ENCODE assay signal across 7 mouse cellular contexts in genomic region chr4:45418229-45418950, GRCm38 (mm10). TPM values are rescaled to one million over a fixed set of nuclear protein-coding genes. Genes with fewer than 3 reads are reported as not detected.
DNase-seq lines count a peak whose midpoint lies in the region; ATAC-seq and TF ChIP-seq lines count a peak whose summit lies in the region.

No protein-coding gene starts in this region.

- no peak overlapping the region for H3K9ac ChIP-seq in forebrain, postnatal 0 days
- H3K9ac ChIP-seq in lung, postnatal 0 days (replicated peaks; ENCODE audit: low read depth), result no peak overlapping the region

- peak; percentile 74 for ATAC-seq in forebrain, postnatal 0 days
- ATAC-seq in hematopoietic stem cell, adult 5-6 weeks (replicated peaks in 1 of 2; ENCODE audit: insufficient read depth in 1 of 2, low FRiP score in 2 of 2, low TSS enrichment in 1 of 2, low read depth in 1 of 2, poor library complexity in 2 of 2, severe bottlenecking in 2 of 2), result peak; percentile 69 to 78; a peak in 3 of 4 replicates
- ATAC-seq in lung, postnatal 0 days, result peak; percentile 18; the same call in 1 of the 2 replicates

- TF ChIP-seq EP300 in lung, postnatal 0 days (IDR thresholded peaks at IDR 0.05), result no peak

- no peaks in the 10 kb centered on the region for H3K36me3 ChIP-seq in forebrain, postnatal 0 days (ENCODE audit: insufficient read depth)
- no peaks in the 10 kb centered on the region for H3K36me3 ChIP-seq in lung, postnatal 0 days (ENCODE audit: insufficient read depth, low read length)

- no peaks in the 10 kb centered on the region for H3K27me3 ChIP-seq in forebrain, postnatal 0 days (ENCODE audit: insufficient read depth, low read length)
- H3K27me3 ChIP-seq in lung, postnatal 0 days (replicated peaks; ENCODE audit: insufficient read depth, low read length), result no peaks in the 10 kb centered on the region

- H3K9me3 ChIP-seq in forebrain, postnatal 0 days (ENCODE audit: low read length), result no peaks in the 10 kb centered on the region
- H3K9me3 ChIP-seq in lung, postnatal 0 days (ENCODE audit: low read length), result no peaks in the 10 kb centered on the region

- no peaks in the 10 kb centered on the region; the same call in 1 of the 2 replicates for H3K4me1 ChIP-seq in forebrain, postnatal 0 days (ENCODE audit: insufficient read depth)
- H3K4me1 ChIP-seq in lung, postnatal 0 days (ENCODE audit: insufficient read depth, low read depth, low read length), result peaks cover under 1% of the 10 kb centered on the region; the same call in 1 of the 2 replicates

- 16% methylated on average over 10 of the region's 11 CpGs for WGBS in forebrain, postnatal 0 days
- 25% methylated on average over 9 of the region's 11 CpGs for WGBS in lung, postnatal 0 days

- peak overlapping the region; percentile 36 for H3K4me2 ChIP-seq in forebrain, postnatal 0 days (ENCODE audit: low read depth)
- H3K4me2 ChIP-seq in lung, postnatal 0 days (replicated peaks; ENCODE audit: low read depth, low read length), result peak overlapping the region; percentile 23; the same call in 1 of the 2 replicates

- H3K27ac ChIP-seq in forebrain, postnatal 0 days (ENCODE audit: low read depth, low read length), result peak overlapping the region; percentile 5; the same call in 1 of the 2 replicates
- no peak overlapping the region for H3K27ac ChIP-seq in lung, postnatal 0 days (ENCODE audit: low read length)

- peak; percentile 62 for DNase-seq in MN1 (ENCODE audit: low spot score)
- peak; percentile 32 for DNase-seq in c-Kit-positive CD71-positive TER-119-positive erythroid progenitor cells, embryonic 14.5 days (ENCODE audit: low spot score)
- peak; percentile 88 for DNase-seq in forebrain, postnatal 0 days
- peak; percentile 79 to 80 for DNase-seq in layer of hippocampus, postnatal 10 days (ENCODE audit: low spot score in 2 of 2)
- DNase-seq in lung, postnatal 0 days (ENCODE audit: low spot score), result peak; percentile 74
- DNase-seq in retina, embryonic 14.5 days (ENCODE audit: low spot score), result peak; percentile 86

- peak; percentile 87 for TF ChIP-seq CTCF in forebrain, postnatal 0 days (IDR thresholded peaks at IDR 0.05; ENCODE audit: low read depth)
- peak; percentile 84 for TF ChIP-seq CTCF in lung, postnatal 0 days (IDR thresholded peaks at IDR 0.05)

- no peak overlapping the region for H3K4me3 ChIP-seq in forebrain, postnatal 0 days (ENCODE audit: low read depth, low read length)
- no peak overlapping the region for H3K4me3 ChIP-seq in lung, postnatal 0 days (ENCODE audit: low read depth, low read length)

RNA-seq across cellular contexts. Expression of gene Slc25a51, which starts 9.8 kb away (rescaled TPM):
- 94.6 and 128 TPM in 2 replicates for total RNA-seq in forebrain, postnatal 0 days (2014; rRNA removed)
- polyA plus RNA-seq in forebrain, postnatal 0 days (2015; fragmentation: Nextera tagmentation; extraction: Ambion mirVana), result 76.8 and 83.9 TPM in 2 replicates
- total RNA-seq in hematopoietic stem cell, adult 5-6 weeks (2017), result 36.7 and 44.7 TPM in 2 replicates
- total RNA-seq in layer of hippocampus, postnatal 10 days (2021), result 100 to 1,000 TPM; 104 to 118 TPM
- polyA plus RNA-seq in lung, postnatal 0 days (2015; fragmentation: Nextera tagmentation; extraction: Ambion mirVana), result 59.4 and 69.4 TPM in 2 replicates

Comparison
In these comparisons a context has a peak if more than half of its experiments do, and no peak if none do; other contexts are left out.
1. DNase-seq: peak in every context shown above with its lines; median percentile 88 in forebrain, postnatal 0 days; 86 in retina, embryonic 14.5 days; 80 in layer of hippocampus, postnatal 10 days; 74 in lung, postnatal 0 days; 62 in MN1; 32 in c-Kit-positive CD71-positive TER-119-positive erythroid progenitor cells, embryonic 14.5 days.
2. ATAC-seq: peak in every context shown above with its lines; median percentile 74 in forebrain, postnatal 0 days; 74 in hematopoietic stem cell, adult 5-6 weeks; 18 in lung, postnatal 0 days.